Mouse (Mus musculus) heart, embryonic 15.5 days (tissue): Measurements from ENCODE around the gene Ltbp1. TPM values are rescaled to one million over a fixed set of nuclear protein-coding genes. Genes with fewer than 3 reads are reported as not detected.

Source experiments
- ATAC-seq: fragments of 200-750 bp; cut with Nextera tagmentation; replicated peaks from 2 replicates; pipeline ENCODE4 v1.8.0; 2017; ENCODE audit warnings: low read depth, moderate TSS enrichment; ENCODE audit not compliant: insufficient number of reproducible peaks, insufficient read depth, low FRiP score
- H3K27ac ChIP-seq: fragments of 300-500 bp; sonication (generic); 2 replicates; pipeline ENCODE4 v1.5.1; 2015; ENCODE audit warnings: mild to moderate bottlenecking, inconsistent platforms
- H3K27me3 ChIP-seq: fragments of 300-500 bp; sonication (generic); 2 replicates; pipeline ENCODE4 v1.6.1; 2015; ENCODE audit warnings: inconsistent platforms
- H3K36me3 ChIP-seq: fragments of 300-500 bp; sonication (generic); 2 replicates; pipeline ENCODE4 v1.6.1; 2015; ENCODE audit warnings: mild to moderate bottlenecking, inconsistent platforms
- H3K4me1 ChIP-seq: fragments of 300-500 bp; sonication (generic); replicated peaks from 2 replicates; pipeline ENCODE4 v1.6.1; 2015; ENCODE audit warnings: inconsistent platforms
- H3K4me2 ChIP-seq: fragments of 300-500 bp; sonication (generic); 2 replicates; pipeline ENCODE4 v1.6.1; 2015; ENCODE audit warnings: inconsistent platforms, mild to moderate bottlenecking, moderate library complexity
- H3K4me3 ChIP-seq: fragments of 300-500 bp; sonication (generic); 2 replicates; pipeline ENCODE4 v1.5.1; 2015; ENCODE audit warnings: mild to moderate bottlenecking, inconsistent platforms
- H3K9ac ChIP-seq: fragments of 300-500 bp; sonication (generic); 2 replicates; pipeline ENCODE4 v1.6.1; 2015; ENCODE audit warnings: mild to moderate bottlenecking, inconsistent platforms
- H3K9me3 ChIP-seq: fragments of 300-500 bp; sonication (generic); replicated peaks from 2 replicates; pipeline ENCODE4 v1.6.1; 2016; ENCODE audit warnings: inconsistent platforms
- WGBS: fragments of 180-500 bp; shearing (Covaris S2); methylation state at CpG from one replicate; pipeline ENCODE4 v1.1.7; 2015; ENCODE audit warnings: mixed read lengths; 5-methylcytosine and 5-hydroxymethylcytosine counted together
- polyA plus RNA-seq: library from polyadenylated mRNA; unstranded; fragments of >200 nt; fragmentation: Nextera tagmentation; extraction: Ambion mirVana; gene quantifications from 2 replicates; pipeline ENCODE4 v1.2.1, GENCODE M21; 2015

The Ltbp1 gene
- polyA plus RNA-seq, 1 experiment from 2014 or later = 19.6 TPM

- peak overlapping the region; percentile 27; the same call in 1 of the 2 replicates for H3K27ac ChIP-seq
- WGBS = 69% methylated on average over 4 of the region's 4 CpGs
- no peak for ATAC-seq
Observed at GRCm38 (mm10) chr17:75268506-75268905, 263.1 kb downstream of the Ltbp1 start.

GRCm38 (mm10) chr17:75272446-75272845 lies 267.1 kb downstream of the Ltbp1 start:
- H3K9me3 ChIP-seq = no peaks in the 10 kb centered on the region
- ATAC-seq = no peak
- no peak overlapping the region for H3K4me2 ChIP-seq
- WGBS = 78% methylated on average over 3 of the region's 3 CpGs
- no peaks in the 10 kb centered on the region for H3K27me3 ChIP-seq
- H3K9ac ChIP-seq = no peak overlapping the region
- H3K27ac ChIP-seq = no peak overlapping the region
- no peaks in the 10 kb centered on the region; the same call in 1 of the 2 replicates for H3K36me3 ChIP-seq
- H3K4me1 ChIP-seq = 0 out of 2 replicates have a peak, but pooled peaks cover 3% of the 10 kb centered on the region
- no peak overlapping the region for H3K4me3 ChIP-seq

More at GRCm38 (mm10) chr17:75268506-75268905, 263.1 kb downstream of the Ltbp1 start:
- Histone ChIP-seq H3K4me1 (0 out of 2 replicates have a peak, but pooled peaks cover 3% of the 10 kb centered on the region), H3K9me3 (no peaks in the 10 kb centered on the region), H3K4me3 (no peak overlapping the region), H3K27me3 (no peaks in the 10 kb centered on the region), H3K9ac (no peak overlapping the region), H3K36me3 (no peaks in the 10 kb centered on the region), H3K4me2 (no peak overlapping the region)

- Histone ChIP-seq H3K9ac (no peak overlapping the region), H3K36me3 (no peaks in the 10 kb centered on the region; the same call in 1 of the 2 replicates), H3K4me1 (0 out of 2 replicates have a peak, but pooled peaks cover 3% of the 10 kb centered on the region), H3K9me3 (no peaks in the 10 kb centered on the region), H3K4me2 (no peak overlapping the region), H3K4me3 (no peak overlapping the region), H3K27ac (no peak overlapping the region), H3K27me3 (no peaks in the 10 kb centered on the region)
- no peak for ATAC-seq
- WGBS = 86% methylated on average over 1 of the region's 1 CpGs
Observed at GRCm38 (mm10) chr17:75273272-75273671, 267.9 kb downstream of the Ltbp1 start.

GRCm38 (mm10) chr17:75275302-75275701 lies 269.9 kb downstream of the Ltbp1 start:
- Histone ChIP-seq H3K9me3 (no peaks in the 10 kb centered on the region), H3K4me1 (no peaks in the 10 kb centered on the region), H3K4me3 (no peak overlapping the region), H3K27ac (no peak overlapping the region), H3K9ac (no peak overlapping the region), H3K4me2 (no peak overlapping the region), H3K27me3 (no peaks in the 10 kb centered on the region), H3K36me3 (no peaks in the 10 kb centered on the region; the same call in 1 of the 2 replicates)
- 79% methylated on average over 6 of the region's 6 CpGs for WGBS
- no peak for ATAC-seq

- Histone ChIP-seq H3K27me3 (no peaks in the 10 kb centered on the region), H3K9me3 (no peaks in the 10 kb centered on the region), H3K9ac (no peak overlapping the region), H3K4me2 (no peak overlapping the region), H3K4me1 (no peaks in the 10 kb centered on the region), H3K36me3 (no peaks in the 10 kb centered on the region; the same call in 1 of the 2 replicates), H3K27ac (no peak overlapping the region), H3K4me3 (no peak overlapping the region)
- WGBS = 92% methylated on average over 1 of the region's 1 CpGs
- ATAC-seq = no peak
Observed at GRCm38 (mm10) chr17:75278106-75278505, 272.7 kb downstream of the Ltbp1 start.

GRCm38 (mm10) chr17:75278561-75278960 lies 273.2 kb downstream of the Ltbp1 start:
- no peaks in the 10 kb centered on the region for H3K4me1 ChIP-seq
- H3K9me3 ChIP-seq = no peaks in the 10 kb centered on the region
- H3K27ac ChIP-seq = no peak overlapping the region
- no peak for ATAC-seq
- no peak overlapping the region for H3K4me2 ChIP-seq
- no peak overlapping the region for H3K9ac ChIP-seq
- H3K36me3 ChIP-seq = peaks cover under 1% of the 10 kb centered on the region; the same call in 1 of the 2 replicates
- H3K4me3 ChIP-seq = no peak overlapping the region
- H3K27me3 ChIP-seq = no peaks in the 10 kb centered on the region
- 83% methylated on average over 6 of the region's 6 CpGs for WGBS

- H3K9ac ChIP-seq = no peak overlapping the region
- H3K4me3 ChIP-seq = no peak overlapping the region
- no peaks in the 10 kb centered on the region for H3K9me3 ChIP-seq
- no peak for ATAC-seq
- 62% methylated on average over 5 of the region's 5 CpGs for WGBS
- no peaks in the 10 kb centered on the region for H3K27me3 ChIP-seq
- peaks cover 5% of the 10 kb centered on the region; the same call in 1 of the 2 replicates for H3K36me3 ChIP-seq
- H3K27ac ChIP-seq = no peak overlapping the region
- H3K4me1 ChIP-seq = no peaks in the 10 kb centered on the region
- no peak overlapping the region for H3K4me2 ChIP-seq
Observed at GRCm38 (mm10) chr17:75281345-75281744, 276.0 kb downstream of the Ltbp1 start.

GRCm38 (mm10) chr17:75284876-75285708 lies 279.7 kb downstream of the Ltbp1 start:
- peaks cover 5% of the 10 kb centered on the region; the same call in 1 of the 2 replicates for H3K36me3 ChIP-seq
- H3K27me3 ChIP-seq = no peaks in the 10 kb centered on the region
- H3K9me3 ChIP-seq = no peaks in the 10 kb centered on the region
- no peak for ATAC-seq
- H3K9ac ChIP-seq = no peak overlapping the region
- 60% methylated on average over 9 of the region's 9 CpGs for WGBS
- H3K4me2 ChIP-seq = no peak overlapping the region
- H3K27ac ChIP-seq = no peak overlapping the region
- no peaks in the 10 kb centered on the region for H3K4me1 ChIP-seq
- H3K4me3 ChIP-seq = no peak overlapping the region

- WGBS = 69% methylated on average over 3 of the region's 3 CpGs
- H3K27ac ChIP-seq = no peak overlapping the region
- no peak for ATAC-seq
- H3K4me2 ChIP-seq = no peak overlapping the region
- no peak overlapping the region for H3K4me3 ChIP-seq
- H3K9me3 ChIP-seq = no peaks in the 10 kb centered on the region
- no peaks in the 10 kb centered on the region for H3K27me3 ChIP-seq
- H3K9ac ChIP-seq = no peak overlapping the region
- peaks cover 6% of the 10 kb centered on the region; the same call in 1 of the 2 replicates for H3K36me3 ChIP-seq
- no peaks in the 10 kb centered on the region for H3K4me1 ChIP-seq
Observed at GRCm38 (mm10) chr17:75292986-75293385, 287.6 kb downstream of the Ltbp1 start.

GRCm38 (mm10) chr17:75293725-75294124 lies 288.4 kb downstream of the Ltbp1 start:
- 71% methylated on average over 3 of the region's 3 CpGs for WGBS
- H3K27me3 ChIP-seq = no peaks in the 10 kb centered on the region
- H3K4me1 ChIP-seq = no peaks in the 10 kb centered on the region
- H3K27ac ChIP-seq = no peak overlapping the region
- ATAC-seq = no peak
- no peaks in the 10 kb centered on the region for H3K9me3 ChIP-seq
- H3K4me2 ChIP-seq = no peak overlapping the region
- H3K4me3 ChIP-seq = no peak overlapping the region
- no peak overlapping the region for H3K9ac ChIP-seq
- peaks cover 6% of the 10 kb centered on the region; the same call in 1 of the 2 replicates for H3K36me3 ChIP-seq

GRCm38 (mm10) chr17:75300908-75301307 lies 295.5 kb downstream of the Ltbp1 start:
- Histone ChIP-seq H3K4me3 (no peak overlapping the region), H3K27me3 (no peaks in the 10 kb centered on the region), H3K9ac (no peak overlapping the region), H3K9me3 (no peaks in the 10 kb centered on the region), H3K4me1 (no peaks in the 10 kb centered on the region), H3K36me3 (peaks cover 5% of the 10 kb centered on the region; the same call in 1 of the 2 replicates), H3K27ac (no peak overlapping the region), H3K4me2 (no peak overlapping the region)
- ATAC-seq = no peak
- 44% methylated on average over 4 of the region's 4 CpGs for WGBS
